Mouse (Mus musculus) heart, postnatal 0 days (tissue): ENCODE data around the gene Dnajc8. TPM values are rescaled to one million over a fixed set of nuclear protein-coding genes. Genes with fewer than 3 reads are reported as not detected.

Source experiments
- ATAC-seq: fragments of 200-750 bp; cut with Nextera tagmentation; 2 replicates; pipeline ENCODE4 v1.8.0; 2017; ENCODE audit warnings: low read depth, moderate number of reproducible peaks, moderate library complexity; ENCODE audit not compliant: insufficient read depth
- DNase-seq: peaks from one replicate; pipeline ENCODE4 v3.0.0-alpha.2; 2016; ENCODE audit warnings: low spot score
- H3K27ac ChIP-seq: fragments of 300-500 bp; sonication (generic); 2 replicates; pipeline ENCODE4 v1.5.1; 2014; ENCODE audit warnings: low read depth, mild to moderate bottlenecking
- H3K27me3 ChIP-seq: fragments of 300-500 bp; sonication (generic); 2 replicates; pipeline ENCODE4 v1.6.1; 2014; ENCODE audit warnings: low read length, mixed read lengths; ENCODE audit not compliant: control insufficient read depth, insufficient read depth
- H3K36me3 ChIP-seq: fragments of 300-500 bp; sonication (generic); replicated peaks from 2 replicates; pipeline ENCODE4 v1.6.1; 2014; ENCODE audit warnings: low read length, mixed read lengths; ENCODE audit not compliant: control insufficient read depth, insufficient read depth
- H3K4me1 ChIP-seq: fragments of 300-500 bp; sonication (generic); 2 replicates; pipeline ENCODE4 v1.6.1; 2014; ENCODE audit warnings: antibody characterized with exemption; ENCODE audit not compliant: control insufficient read depth, insufficient read depth
- H3K4me2 ChIP-seq: fragments of 300-500 bp; sonication (generic); 2 replicates; pipeline ENCODE4 v1.6.1; 2014; ENCODE audit warnings: low read depth, mild to moderate bottlenecking, low read length, moderate library complexity
- H3K4me3 ChIP-seq: fragments of 300-500 bp; sonication (generic); 2 replicates; pipeline ENCODE4 v1.5.1; 2014; ENCODE audit warnings: low read depth, low read length
- H3K9ac ChIP-seq: fragments of 300-500 bp; sonication (generic); replicated peaks from 2 replicates; pipeline ENCODE4 v1.6.1; 2014; ENCODE audit warnings: low read depth, low read length, mixed read lengths
- H3K9me3 ChIP-seq: fragments of 300-500 bp; sonication (generic); replicated peaks from 2 replicates; pipeline ENCODE4 v1.6.1; 2016; ENCODE audit warnings: low read length; ENCODE audit not compliant: control insufficient read depth
- CTCF ChIP-seq: IDR thresholded peaks from 2 replicates; pipeline ENCODE4 v1.5.1; 2016; ENCODE audit warnings: antibody characterized with exemption, control low read depth, low read depth
- EP300 ChIP-seq: IDR thresholded peaks from 2 replicates; pipeline ENCODE4 v1.6.1; 2016; ENCODE audit warnings: antibody characterized with exemption, low read depth
- WGBS: fragments of 180-500 bp; shearing (Covaris S2); extraction: QIAGEN DNeasy Blood & Tissue Kit; methylation state at CpG from one replicate; pipeline ENCODE4 v1.1.7; 2014; 5-methylcytosine and 5-hydroxymethylcytosine counted together
- polyA plus RNA-seq: library from polyadenylated mRNA; unstranded; fragments of >200 nt; fragmentation: Nextera tagmentation; extraction: Ambion mirVana; gene quantifications from 2 replicates; pipeline ENCODE4 v1.2.1, GENCODE M21; 2015
- total RNA-seq: library from RNA; depleted of rRNA; stranded (reverse); fragments of >200 nt; gene quantifications from 2 replicates; pipeline ENCODE4 v1.2.3, GENCODE M21; 2014; ENCODE audit warnings: low replicate concordance; rRNA removed

The Dnajc8 gene
- total RNA-seq (64.0 and 104 TPM in 2 replicates), polyA plus RNA-seq (94.1 and 96.2 TPM in 2 replicates)

- Histone ChIP-seq H3K27ac (peak within 1 kb of the TSS; percentile 80), H3K9ac (peak within 1 kb of the TSS; percentile 92), H3K4me2 (peak within 1 kb of the TSS; percentile 92), H3K4me3 (peak within 1 kb of the TSS; percentile 98), H3K9me3 (no peaks in the 10 kb centered on the region), H3K4me1 (peaks cover 26% of the 10 kb centered on the region), H3K36me3 (peaks cover 22% of the 10 kb centered on the region), H3K27me3 (no peaks in the 10 kb centered on the region)
- no peak for TF ChIP-seq EP300
- no peak for TF ChIP-seq CTCF
- under 1% methylated on average over 59 of the region's 60 CpGs for WGBS
- DNase-seq (peak; percentile 92), ATAC-seq (peak; percentile 80)
Observed at GRCm38 (mm10) chr4:132535406-132536121, at the start of gene Dnajc8. Dnajc8 (plus strand) TSS chr4:132535550.

DNA sequence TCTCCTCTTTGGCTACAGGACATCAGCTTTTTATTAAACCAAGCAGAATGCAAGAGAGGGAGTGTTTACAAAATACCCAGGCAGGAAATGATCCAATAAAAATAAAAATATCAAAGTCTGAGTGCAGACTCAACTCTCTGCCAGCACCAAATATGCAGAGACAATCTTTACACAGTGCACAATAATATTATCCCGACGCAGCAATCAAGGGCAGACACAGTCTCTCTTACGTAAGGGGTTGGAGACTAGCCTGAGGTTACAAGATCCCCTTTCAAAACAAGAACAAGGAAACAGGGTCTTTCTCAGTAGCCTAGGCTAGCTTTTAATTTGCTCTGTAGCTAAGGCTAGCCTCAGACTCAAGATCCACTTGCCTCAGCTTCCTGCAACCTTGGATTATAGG lies 46.8 kb upstream of the Dnajc8 start:
- no peak overlapping the region for H3K27ac ChIP-seq

GRCm38 (mm10) chr4:132488976-132489375 lies 46.4 kb upstream of the Dnajc8 start:
- DNase-seq (no peak), ATAC-seq (no peak)
- Histone ChIP-seq H3K36me3 (peaks cover 13% of the 10 kb centered on the region; the same call in 1 of the 2 replicates), H3K4me3 (no peak overlapping the region), H3K9me3 (no peaks in the 10 kb centered on the region), H3K27me3 (no peaks in the 10 kb centered on the region), H3K4me2 (no peak overlapping the region), H3K4me1 (no peaks in the 10 kb centered on the region), H3K27ac (no peak overlapping the region), H3K9ac (no peak overlapping the region)
- TF ChIP-seq CTCF (no peak), EP300 (no peak)
- 66% methylated on average over 6 of the region's 6 CpGs for WGBS

More for the DNA sequence above, 46.8 kb upstream of the Dnajc8 start:
- no peaks in the 10 kb centered on the region for H3K4me1 ChIP-seq
- peaks cover 11% of the 10 kb centered on the region; the same call in 1 of the 2 replicates for H3K36me3 ChIP-seq
- H3K4me3 ChIP-seq, result no peak overlapping the region
- TF ChIP-seq EP300, result no peak
- TF ChIP-seq CTCF, result no peak
- no peaks in the 10 kb centered on the region for H3K9me3 ChIP-seq
- no peaks in the 10 kb centered on the region for H3K27me3 ChIP-seq
- no peak overlapping the region for H3K9ac ChIP-seq
- DNase-seq, result no peak
- H3K4me2 ChIP-seq, result no peak overlapping the region
- 53% methylated on average over 3 of the region's 3 CpGs for WGBS
- no peak for ATAC-seq

GRCm38 (mm10) chr4:132490273-132491010 lies 44.9 kb upstream of the Dnajc8 start:
- H3K4me2 ChIP-seq, result no peak overlapping the region
- H3K9ac ChIP-seq, result no peak overlapping the region
- no peaks in the 10 kb centered on the region for H3K9me3 ChIP-seq
- H3K4me1 ChIP-seq, result no peaks in the 10 kb centered on the region
- no peak for ATAC-seq
- WGBS, result 87% methylated on average over 15 of the region's 15 CpGs
- no peak overlapping the region for H3K4me3 ChIP-seq
- H3K27ac ChIP-seq, result no peak overlapping the region
- TF ChIP-seq CTCF (no peak), EP300 (no peak)
- peaks cover 23% of the 10 kb centered on the region; the same call in 1 of the 2 replicates for H3K36me3 ChIP-seq
- no peaks in the 10 kb centered on the region for H3K27me3 ChIP-seq
- DNase-seq, result no peak

DNA sequence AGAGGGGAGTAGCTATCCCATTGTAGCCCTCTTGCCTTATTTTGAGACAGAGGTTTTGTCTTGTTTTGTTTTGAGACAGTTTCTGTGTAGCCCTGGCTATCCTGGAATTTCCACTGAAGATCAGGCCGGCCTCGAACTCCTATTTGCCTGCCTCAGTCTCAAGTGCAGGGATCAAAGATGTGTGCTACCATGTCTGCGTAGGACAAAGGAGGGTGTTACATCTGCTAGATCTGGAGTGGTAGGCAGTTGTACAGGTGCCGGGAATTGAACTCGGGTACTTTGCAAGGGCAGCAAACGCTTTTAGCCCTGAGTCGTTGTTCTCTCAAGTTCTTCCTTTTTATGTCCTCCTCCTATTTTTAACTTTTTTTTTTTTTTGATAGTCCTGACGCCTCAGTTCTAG lies 44.3 kb upstream of the Dnajc8 start:
- H3K36me3 ChIP-seq, result peaks cover 27% of the 10 kb centered on the region; the same call in 1 of the 2 replicates
- no peak overlapping the region for H3K27ac ChIP-seq
- no peak overlapping the region for H3K9ac ChIP-seq
- no peak overlapping the region for H3K4me3 ChIP-seq
- no peak overlapping the region for H3K4me2 ChIP-seq
- DNase-seq (no peak), ATAC-seq (no peak)
- H3K4me1 ChIP-seq, result no peaks in the 10 kb centered on the region
- no peaks in the 10 kb centered on the region for H3K27me3 ChIP-seq
- H3K9me3 ChIP-seq, result no peaks in the 10 kb centered on the region
- no peak for TF ChIP-seq CTCF
- TF ChIP-seq EP300, result no peak
- 87% methylated on average over 8 of the region's 8 CpGs for WGBS
